In genomic region chr3:152069001-152069400, GRCm38 (mm10) we compare ENCODE assay signal across 23 mouse cellular contexts.
"Had no signal": no experiment of that assay in that cellular context is flagged by ENCODE, and none has a peak within 500 bp of the region (broad histone marks: within the 10 kb centered on the region; RNA-seq: fewer than 3 reads in every experiment).

No protein-coding gene starts in this region.

- ATAC-seq: hindbrain, postnatal 0 days; intestine, embryonic 16.5 days had no signal

- H3K27me3 ChIP-seq: hindbrain, embryonic 13.5 days; hindbrain, embryonic 15.5 days; kidney, embryonic 15.5 days had no signal

- DNase-seq: gastrocnemius, adult 2 months; gastrocnemius, postnatal 10 days; gastrocnemius, postnatal 25 days; heart, postnatal 10 days; heart, postnatal 4 days; kidney, adult 11 months; kidney, adult 2 months; kidney, adult 9 months; kidney, postnatal 14 days; kidney, postnatal 36 days; liver had no signal

- H3K9me3 ChIP-seq: heart, embryonic 10.5 days; heart, embryonic 12.5 days; hindbrain, embryonic 13.5 days; hindbrain, embryonic 15.5 days; kidney, embryonic 15.5 days; limb, embryonic 10.5 days; limb, embryonic 12.5 days had no signal

- H3K9ac ChIP-seq: heart, embryonic 12.5 days; hindbrain, embryonic 13.5 days; hindbrain, embryonic 15.5 days; kidney, embryonic 15.5 days; limb, embryonic 12.5 days had no signal

- H3K36me3 ChIP-seq: heart, embryonic 10.5 days; heart, embryonic 12.5 days; hindbrain, embryonic 13.5 days; hindbrain, embryonic 15.5 days; kidney, embryonic 15.5 days; limb, embryonic 10.5 days; limb, embryonic 12.5 days had no signal

- H3K27ac ChIP-seq: gastrocnemius, adult 2 months; heart, embryonic 10.5 days; hindbrain, embryonic 13.5 days; hindbrain, embryonic 15.5 days; hindbrain, postnatal 0 days; kidney, embryonic 15.5 days; kidney, postnatal 0 days; left cerebral cortex, adult 2 months; limb, embryonic 10.5 days; limb, embryonic 12.5 days had no signal

- H3K4me1 ChIP-seq: hindbrain, embryonic 15.5 days; limb, embryonic 12.5 days had no signal

- H3K4me3 ChIP-seq: gastrocnemius, adult 2 months; heart, embryonic 10.5 days; heart, embryonic 12.5 days; hindbrain, embryonic 13.5 days; hindbrain, embryonic 15.5 days; kidney, embryonic 15.5 days; left cerebral cortex, adult 2 months; limb, embryonic 10.5 days; limb, embryonic 12.5 days had no signal

- H3K4me2 ChIP-seq: heart, embryonic 12.5 days; hindbrain, embryonic 13.5 days; hindbrain, embryonic 15.5 days; kidney, embryonic 15.5 days; limb, embryonic 12.5 days; liver, embryonic 11.5 days had no signal
